Mouse (Mus musculus) ES-Bruce4 (cell line): ENCODE data around the gene Agbl4.

Source experiments
- CTCF ChIP-seq: IDR thresholded peaks from one replicate; pipeline ENCODE4 v1.8.1; 2011; ENCODE audit warnings: low read depth, low read length
- POLR2A ChIP-seq: IDR thresholded peaks from one replicate; pipeline ENCODE4 v1.8.1; 2011; ENCODE audit warnings: low read length; ENCODE audit not compliant: insufficient read depth

DNA sequence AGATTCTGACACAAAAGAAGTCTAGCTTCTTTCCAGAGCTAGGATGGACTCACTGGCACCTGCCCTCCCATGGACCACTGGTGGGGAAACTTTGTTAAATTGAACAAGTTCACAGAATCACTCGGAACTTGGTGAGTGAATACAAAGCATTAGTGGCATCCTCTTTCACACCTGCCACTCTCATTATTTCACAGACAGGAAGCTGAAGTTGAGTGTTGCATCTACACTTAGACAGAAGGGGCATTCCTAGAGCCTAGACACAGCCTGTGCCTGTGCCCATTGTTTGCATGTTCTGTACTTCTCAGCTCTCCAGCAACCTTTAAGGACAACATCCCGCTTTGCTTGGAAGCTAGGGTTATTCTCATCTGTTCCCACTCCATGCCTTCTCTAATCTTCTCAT, 1107.5 kb downstream of the Agbl4 start:
- TF ChIP-seq POLR2A = no peak
- TF ChIP-seq CTCF = no peak
